Mouse (Mus musculus) brain, embryonic 14.5 days (tissue): ENCODE measurements around the gene Tns3.

Experiments
- CTCF ChIP-seq: fragments of 200-500 bp; IDR thresholded peaks from 2 replicates; pipeline ENCODE4 v1.5.1; 2012; ENCODE audit warnings: inconsistent platforms, mild to moderate bottlenecking, moderate library complexity, borderline replicate concordance; ENCODE audit not compliant: insufficient read depth, insufficient read length; ENCODE audit errors: extremely low read depth
- POLR2A ChIP-seq: fragments of 200-500 bp; IDR thresholded peaks from 2 replicates; pipeline ENCODE4 v1.6.1; 2012; ENCODE audit warnings: mild to moderate bottlenecking, inconsistent platforms, borderline replicate concordance; ENCODE audit not compliant: poor library complexity, insufficient read depth, insufficient read length, severe bottlenecking; ENCODE audit errors: extremely low read depth

GRCm38 (mm10) chr11:8513359-8514253 is 150.7 kb downstream of the Tns3 start:
- TF ChIP-seq CTCF (no peak), POLR2A (no peak)
